Mouse (Mus musculus) MEL (cell line): ENCODE data around the gene Cfdp1.

Experiments
- CTCF ChIP-seq, 3 experiments: IDR thresholded peaks in 2 of 3; conservative IDR thresholded peaks in 1 of 3; 2 replicates each; pipeline ENCODE4 v1.5.1; 2011 to 2012; ENCODE audit warnings: low read length in 3 of 3, low read depth in 2 of 3, mild to moderate bottlenecking in 2 of 3, improper control_type of control experiment in 1 of 3, inconsistent platforms in 1 of 3, mixed read lengths in 1 of 3, moderate library complexity in 1 of 3; ENCODE audit not compliant: control insufficient read depth in 1 of 3, insufficient read depth in 1 of 3, poor library complexity in 1 of 3, severe bottlenecking in 1 of 3
- E2F4 ChIP-seq: IDR thresholded peaks from 2 replicates; pipeline ENCODE4 v1.6.1; 2011; ENCODE audit warnings: low read depth, low read length, improper control_type of control experiment, borderline replicate concordance
- GABPA ChIP-seq: IDR thresholded peaks from 2 replicates; pipeline ENCODE4 v1.6.1; 2012; ENCODE audit warnings: low read depth, mild to moderate bottlenecking, inconsistent platforms, low read length, improper control_type of control experiment, moderate library complexity
- HCFC1 ChIP-seq: IDR thresholded peaks from 2 replicates; pipeline ENCODE4 v1.6.1; 2012; ENCODE audit warnings: low read depth, mild to moderate bottlenecking, inconsistent platforms, low read length, improper control_type of control experiment, moderate library complexity
- MAX ChIP-seq: IDR thresholded peaks from 2 replicates; pipeline ENCODE4 v1.6.1; 2011; ENCODE audit warnings: low read length, improper control_type of control experiment
- MAZ ChIP-seq: IDR thresholded peaks from 2 replicates; pipeline ENCODE4 v1.6.1; 2012; ENCODE audit warnings: low read depth, mild to moderate bottlenecking, inconsistent platforms, low read length, improper control_type of control experiment
- MYB ChIP-seq: IDR thresholded peaks from 2 replicates; pipeline ENCODE4 v1.6.1; 2011; ENCODE audit warnings: mild to moderate bottlenecking, low read depth, low read length, improper control_type of control experiment
- NRF1 ChIP-seq: IDR thresholded peaks from 2 replicates; pipeline ENCODE4 v1.6.1; 2014; ENCODE audit warnings: low read depth, mild to moderate bottlenecking, inconsistent platforms, low read length, improper control_type of control experiment, moderate library complexity; ENCODE audit not compliant: poor library complexity, insufficient read depth, severe bottlenecking
- RCOR1 ChIP-seq: IDR thresholded peaks from 2 replicates; pipeline ENCODE4 v1.6.1; 2012; ENCODE audit warnings: low read depth, mild to moderate bottlenecking, inconsistent platforms, low read length, improper control_type of control experiment
- TAL1 ChIP-seq: IDR thresholded peaks from 2 replicates; pipeline ENCODE4 v1.6.1; 2012; ENCODE audit warnings: mild to moderate bottlenecking, inconsistent platforms, low read length, moderate library complexity, mixed read lengths
- USF2 ChIP-seq, 2 experiments: IDR thresholded peaks; 2 replicates each; pipeline ENCODE4 v1.6.1; 2011 to 2012; ENCODE audit warnings: improper control_type of control experiment in 2 of 2, low read length in 2 of 2, borderline replicate concordance in 1 of 2, inconsistent platforms in 1 of 2, low read depth in 1 of 2, mild to moderate bottlenecking in 1 of 2; ENCODE audit not compliant: insufficient read depth in 1 of 2
- ZMIZ1 ChIP-seq: IDR thresholded peaks from 2 replicates; pipeline ENCODE4 v1.6.1; 2012; ENCODE audit warnings: low read depth, mild to moderate bottlenecking, inconsistent platforms, low read length, improper control_type of control experiment, moderate library complexity

DNA sequence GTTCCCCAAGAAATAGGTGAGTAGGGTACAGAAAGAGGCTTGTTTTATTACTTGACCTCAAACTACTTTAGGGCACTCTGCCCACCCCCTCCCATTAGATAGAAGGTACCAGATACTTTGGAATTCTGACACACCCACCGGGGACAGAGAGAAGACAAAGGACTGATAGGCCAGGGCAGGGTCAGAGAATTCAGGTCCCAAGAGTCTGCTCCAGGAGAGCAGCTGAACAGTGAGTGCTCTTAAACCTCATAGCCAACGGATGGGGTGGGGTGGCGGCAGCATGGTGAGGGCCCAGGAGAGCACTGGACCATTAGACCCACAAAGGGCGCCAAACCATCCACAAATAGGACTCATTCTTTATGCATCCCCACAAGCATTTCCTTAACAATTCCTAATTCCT lies 88.5 kb downstream of the Cfdp1 start:
- TF ChIP-seq E2F4 (no peak), MYB (no peak), TAL1 (no peak), NRF1 (no peak), CTCF (IDR thresholded peaks at IDR 0.05 in 2 of 3, conservative IDR thresholded peaks at IDR 0.05 in 1 of 3; ENCODE audit: control insufficient read depth in 1 of 3, insufficient read depth in 1 of 3, low read depth in 2 of 3, low read length in 3 of 3, poor library complexity in 1 of 3, severe bottlenecking in 1 of 3) (no peak), MAZ (no peak), HCFC1 (no peak), ZMIZ1 (no peak), MAX (no peak), GABPA (no peak), USF2 (IDR thresholded peaks at IDR 0.05; ENCODE audit: borderline replicate concordance in 1 of 2, insufficient read depth in 1 of 2, low read depth in 1 of 2, low read length in 2 of 2) (no peak), RCOR1 (no peak)
